In genomic region chr6:125238396-125238795, GRCm38 (mm10) we compare ENCODE assay signal across 16 mouse cellular contexts. TPM values are rescaled to one million over a fixed set of nuclear protein-coding genes. Genes with fewer than 3 reads are reported as not detected.
A peak's percentile ranks its signal among the peaks of the same experiment; 100 is the strongest.
DNase-seq lines count a peak whose midpoint lies in the region; ATAC-seq and TF ChIP-seq lines count a peak whose summit lies in the region.
"Had no signal": no experiment of that assay in that cellular context is flagged by ENCODE, and none has a peak within 500 bp of the region (broad histone marks: within the 10 kb centered on the region; RNA-seq: fewer than 3 reads in every experiment).

No protein-coding gene starts in this region.

- no peak overlapping the region for H3K27ac ChIP-seq in lung, embryonic 14.5 days (ENCODE audit: low read depth)
- H3K27ac ChIP-seq: forebrain, embryonic 10.5 days; layer of hippocampus, adult 2 months; limb, embryonic 13.5 days; neural tube, embryonic 13.5 days had no signal

- DNase-seq in lung, embryonic 14.5 days: peak; percentile 17
- no peak for DNase-seq in lung, adult 18-20 months
- DNase-seq in NIH3T3 (ENCODE audit: low read depth): peak; percentile 45
- DNase-seq in thymus, postnatal 36 days: peak; percentile 73 to 86
- DNase-seq in adrenal gland, postnatal 14 days: no peak
- DNase-seq in layer of hippocampus, adult 8-10 months (ENCODE audit: low spot score in 2 of 2): no peak
- DNase-seq: cerebellum, adult 11 months; gastrocnemius, postnatal 36 days; kidney, adult 11 months; right cerebral cortex, postnatal 4 days had no signal

- no peaks in the 10 kb centered on the region for H3K27me3 ChIP-seq in lung, embryonic 14.5 days (ENCODE audit: insufficient read depth, low read length)
- H3K27me3 ChIP-seq: limb, embryonic 13.5 days; neural tube, embryonic 13.5 days had no signal

- H3K9ac ChIP-seq in lung, embryonic 14.5 days: no peak overlapping the region
- H3K9ac ChIP-seq: limb, embryonic 13.5 days; neural tube, embryonic 13.5 days had no signal

- 41% methylated on average over 6 of the region's 6 CpGs for WGBS in lung, embryonic 14.5 days

- H3K36me3 ChIP-seq in lung, embryonic 14.5 days (ENCODE audit: insufficient read depth): no peaks in the 10 kb centered on the region
- H3K36me3 ChIP-seq: forebrain, embryonic 10.5 days; limb, embryonic 13.5 days; neural tube, embryonic 13.5 days had no signal

- H3K4me2 ChIP-seq in lung, embryonic 14.5 days: no peak overlapping the region
- H3K4me2 ChIP-seq: limb, embryonic 13.5 days; neural tube, embryonic 13.5 days had no signal

- no peaks in the 10 kb centered on the region for H3K4me1 ChIP-seq in lung, embryonic 14.5 days (ENCODE audit: insufficient read depth)
- H3K4me1 ChIP-seq: neural tube, embryonic 13.5 days had no signal

- no peak for TF ChIP-seq CTCF in lung, embryonic 14.5 days (IDR thresholded peaks at IDR 0.05; ENCODE audit: low read depth)

- H3K4me3 ChIP-seq in lung, embryonic 14.5 days (ENCODE audit: low read depth, low read length): no peak overlapping the region
- H3K4me3 ChIP-seq: forebrain, embryonic 10.5 days; layer of hippocampus, adult 2 months; limb, embryonic 13.5 days; neural tube, embryonic 13.5 days had no signal

- no peak for ATAC-seq in lung, embryonic 14.5 days (ENCODE audit: insufficient read depth)
- ATAC-seq in inflammation-experienced regulatory T-cells, adult 6 months: peak; percentile 19
- ATAC-seq: midbrain, embryonic 16.5 days had no signal

- H3K9me3 ChIP-seq in lung, embryonic 14.5 days (ENCODE audit: low read depth, low read length): no peaks in the 10 kb centered on the region
- H3K9me3 ChIP-seq: forebrain, embryonic 10.5 days; limb, embryonic 13.5 days; neural tube, embryonic 13.5 days had no signal

RNA-seq across cellular contexts. Expression of gene Cd27, which starts 1.6 kb away (rescaled TPM):
- 1.9 and 2.0 TPM in 2 replicates for polyA plus RNA-seq in lung, embryonic 14.5 days (2014; fragmentation: Nextera tagmentation; extraction: Ambion mirVana)
- 100 to 1,000 TPM; 258 to 621 (median 560) TPM for polyA plus RNA-seq in inflammation-experienced regulatory T-cells, adult 6 months (2017; shearing (Covaris generic))
- total RNA-seq in adrenal gland, postnatal 14 days (2021): 0.93 and 6.9 TPM in 2 replicates
- total RNA-seq in layer of hippocampus, adult 8-10 months (2022): not detected
- total RNA-seq: layer of hippocampus, adult 2 months had no signal

RNA-seq across cellular contexts. Expression of gene Tapbpl, which starts 6.7 kb away (rescaled TPM):
- polyA plus RNA-seq in lung, embryonic 14.5 days (2014; fragmentation: Nextera tagmentation; extraction: Ambion mirVana): 4.3 and 5.4 TPM in 2 replicates
- polyA plus RNA-seq in inflammation-experienced regulatory T-cells, adult 6 months (2017; shearing (Covaris generic)): 10 to 100 TPM; 79.6 to 89.3 (median 88.6) TPM
- total RNA-seq in adrenal gland, postnatal 14 days (2021): 12.6 and 14.0 TPM in 2 replicates
- total RNA-seq in layer of hippocampus, adult 8-10 months (2022): 1 to 10 TPM; 4.0 to 6.8 (median 5.0) TPM

RNA-seq across cellular contexts. Expression of gene Vamp1, which starts 23.0 kb away (rescaled TPM):
- polyA plus RNA-seq in lung, embryonic 14.5 days (2014; fragmentation: Nextera tagmentation; extraction: Ambion mirVana): 2.4 and 2.6 TPM in 2 replicates
- polyA plus RNA-seq in inflammation-experienced regulatory T-cells, adult 6 months (2017; shearing (Covaris generic)): 10 to 100 TPM in 2 of 3 experiments, 1 to 10 TPM in 1; 9.8 to 20.8 (median 18.2) TPM
- total RNA-seq in adrenal gland, postnatal 14 days (2021): 31.8 and 42.6 TPM in 2 replicates
- 100 to 1,000 TPM in 1 of 4 experiments, 10 to 100 TPM in 3; 80.8 to 101 (median 90.5) TPM for total RNA-seq in layer of hippocampus, adult 8-10 months (2022)

RNA-seq across cellular contexts. Expression of gene Mrpl51, which starts 46.8 kb away (rescaled TPM):
- 202 and 205 TPM in 2 replicates for polyA plus RNA-seq in lung, embryonic 14.5 days (2014; fragmentation: Nextera tagmentation; extraction: Ambion mirVana)
- 100 to 1,000 TPM in 1 of 3 experiments, 10 to 100 TPM in 2; 65.3 to 102 (median 74.3) TPM for polyA plus RNA-seq in inflammation-experienced regulatory T-cells, adult 6 months (2017; shearing (Covaris generic))
- 222 and 232 TPM in 2 replicates for total RNA-seq in adrenal gland, postnatal 14 days (2021)
- total RNA-seq in layer of hippocampus, adult 8-10 months (2022): 10 to 100 TPM; 63.7 to 67.8 (median 64.6) TPM

RNA-seq across cellular contexts. Expression of gene Ncapd2, which starts 46.9 kb away (rescaled TPM):
- polyA plus RNA-seq in lung, embryonic 14.5 days (2014; fragmentation: Nextera tagmentation; extraction: Ambion mirVana): 151 and 167 TPM in 2 replicates
- polyA plus RNA-seq in inflammation-experienced regulatory T-cells, adult 6 months (2017; shearing (Covaris generic)): 10 to 100 TPM; 25.4 to 88.8 (median 51.2) TPM
- 43.2 and 45.2 TPM in 2 replicates for total RNA-seq in adrenal gland, postnatal 14 days (2021)
- total RNA-seq in layer of hippocampus, adult 8-10 months (2022): 10 to 100 TPM; 21.7 to 33.4 (median 23.7) TPM

Comparison
In these comparisons a context has a peak if more than half of its experiments do, and no peak if none do; other contexts are left out.
1. DNase-seq: peak in lung, embryonic 14.5 days (single experiment), NIH3T3 (single experiment) and thymus, postnatal 36 days (2 of 2); none in lung, adult 18-20 months (0 of 2), adrenal gland, postnatal 14 days (single experiment) and layer of hippocampus, adult 8-10 months (0 of 2).